Mouse (Mus musculus): ENCODE measurements at regions not wholly inside any gene's neighbourhood (a gene's known extent, or its start where the extent isn't known, plus 50 kb on each side); places are given as distances from the start of the nearest gene placed in this dataset.

GRCm38 (mm10) chr1:51697265-51698192 lies 218.3 kb downstream of the Myo1b start:
- in situ Hi-C loops (cut with MboI, MseI), result no loop called here

GRCm38 (mm10) chr1:51696471-51696870 lies 218.2 kb upstream of the Nabp1 start:
- in situ Hi-C loops (cut with MboI, MseI), result no loop called here

GRCm38 (mm10) chr1:51690878-51691277 lies 212.7 kb upstream of the Nabp1 start:
- in situ Hi-C loops (cut with MboI, MseI), result no loop called here

- in situ Hi-C loops (cut with MboI, MseI), result no loop called here
These were observed 211.4 kb upstream of the Nabp1 start for GRCm38 (mm10) chr1:51689461-51690223.

- in situ Hi-C loops (cut with MboI, MseI), result no loop called here
These were observed 210.7 kb upstream of the Nabp1 start for GRCm38 (mm10) chr1:51688946-51689345.

GRCm38 (mm10) chr1:51688224-51688545 lies 210.0 kb upstream of the Nabp1 start:
- in situ Hi-C loops (cut with MboI, MseI), result no loop called here

- in situ Hi-C loops (cut with MboI, MseI), result no loop called here
These were observed 209.4 kb upstream of the Nabp1 start for GRCm38 (mm10) chr1:51687484-51688223.

GRCm38 (mm10) chr1:51686759-51687158 lies 208.5 kb upstream of the Nabp1 start:
- in situ Hi-C loops (cut with MboI, MseI), result no loop called here

- in situ Hi-C loops (cut with MboI, MseI), result no loop called here
These were observed 204.0 kb upstream of the Nabp1 start for GRCm38 (mm10) chr1:51682273-51682672.

- in situ Hi-C loops (cut with MboI, MseI), result no loop called here
These were observed 203.6 kb upstream of the Nabp1 start for GRCm38 (mm10) chr1:51681872-51682271.

- in situ Hi-C loops (cut with MboI, MseI), result no loop called here
These were observed 202.5 kb upstream of the Nabp1 start for GRCm38 (mm10) chr1:51680725-51681124.

GRCm38 (mm10) chr1:51678290-51678928 lies 200.2 kb upstream of the Nabp1 start:
- in situ Hi-C loops (cut with MboI, MseI), result no loop called here

- in situ Hi-C loops (cut with MboI, MseI), result no loop called here
These were observed 199.6 kb upstream of the Nabp1 start for GRCm38 (mm10) chr1:51677802-51678201.

GRCm38 (mm10) chr1:51671691-51672090 lies 193.5 kb upstream of the Nabp1 start:
- in situ Hi-C loops (cut with MboI, MseI), result no loop called here

- in situ Hi-C loops (cut with MboI, MseI), result no loop called here
These were observed 193.1 kb upstream of the Nabp1 start for GRCm38 (mm10) chr1:51671287-51671686.

GRCm38 (mm10) chr1:51670009-51670408 lies 191.8 kb upstream of the Nabp1 start:
- in situ Hi-C loops (cut with MboI, MseI), result no loop called here

GRCm38 (mm10) chr1:51668881-51669280 lies 190.7 kb upstream of the Nabp1 start:
- in situ Hi-C loops (cut with MboI, MseI), result no loop called here

GRCm38 (mm10) chr1:51660531-51660930 lies 182.3 kb upstream of the Nabp1 start:
- in situ Hi-C loops (cut with MboI, MseI), result no loop called here

GRCm38 (mm10) chr1:51657203-51657602 lies 179.0 kb upstream of the Nabp1 start:
- in situ Hi-C loops (cut with MboI, MseI), result no loop called here

- in situ Hi-C loops (cut with MboI, MseI), result no loop called here
These were observed 172.4 kb upstream of the Nabp1 start for GRCm38 (mm10) chr1:51650653-51650995.

GRCm38 (mm10) chr1:51649963-51650652 lies 171.9 kb upstream of the Nabp1 start:
- in situ Hi-C loops (cut with MboI, MseI), result loop anchor here (5.0 kb wide), 2 partner anchors 292 to 437 kb away; no protein-coding TSS in a partner anchor

All from regulatory T cell (primary cell).